Mouse (Mus musculus): Measurements from ENCODE around the gene C1d.
A peak's percentile ranks its signal among the peaks of the same experiment; 100 is the strongest.
"Not testable (repeated sequence)": the region's sequence is repeated elsewhere in the genome, so short reads cannot be mapped to it uniquely, and the experiment has no call there.

The C1d gene

DNA sequence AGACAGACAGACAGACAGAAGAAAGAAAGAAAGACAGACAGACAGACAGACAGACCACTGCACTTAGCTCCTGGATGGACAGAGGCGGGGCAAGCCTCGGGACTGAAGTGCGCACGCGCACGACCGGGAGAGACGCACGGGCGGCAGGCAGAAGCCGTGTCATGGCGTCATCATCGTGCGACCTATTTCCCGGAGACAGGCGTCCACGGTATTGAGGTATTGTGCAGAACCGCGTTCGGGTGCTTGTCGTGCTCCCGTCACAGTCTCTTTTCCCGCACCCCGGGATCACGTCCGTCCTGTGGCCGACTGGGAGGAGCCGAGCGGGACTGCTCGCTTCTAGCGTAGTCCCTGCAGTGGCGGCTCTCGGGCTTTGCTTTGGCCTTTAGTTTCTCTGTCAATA is at the start of gene C1d:
Gene C1d, plus strand, starts transcription at position 137 of the 400 bp plus-strand sequence.
- DNase-seq, result peak; percentile 98

DNA sequence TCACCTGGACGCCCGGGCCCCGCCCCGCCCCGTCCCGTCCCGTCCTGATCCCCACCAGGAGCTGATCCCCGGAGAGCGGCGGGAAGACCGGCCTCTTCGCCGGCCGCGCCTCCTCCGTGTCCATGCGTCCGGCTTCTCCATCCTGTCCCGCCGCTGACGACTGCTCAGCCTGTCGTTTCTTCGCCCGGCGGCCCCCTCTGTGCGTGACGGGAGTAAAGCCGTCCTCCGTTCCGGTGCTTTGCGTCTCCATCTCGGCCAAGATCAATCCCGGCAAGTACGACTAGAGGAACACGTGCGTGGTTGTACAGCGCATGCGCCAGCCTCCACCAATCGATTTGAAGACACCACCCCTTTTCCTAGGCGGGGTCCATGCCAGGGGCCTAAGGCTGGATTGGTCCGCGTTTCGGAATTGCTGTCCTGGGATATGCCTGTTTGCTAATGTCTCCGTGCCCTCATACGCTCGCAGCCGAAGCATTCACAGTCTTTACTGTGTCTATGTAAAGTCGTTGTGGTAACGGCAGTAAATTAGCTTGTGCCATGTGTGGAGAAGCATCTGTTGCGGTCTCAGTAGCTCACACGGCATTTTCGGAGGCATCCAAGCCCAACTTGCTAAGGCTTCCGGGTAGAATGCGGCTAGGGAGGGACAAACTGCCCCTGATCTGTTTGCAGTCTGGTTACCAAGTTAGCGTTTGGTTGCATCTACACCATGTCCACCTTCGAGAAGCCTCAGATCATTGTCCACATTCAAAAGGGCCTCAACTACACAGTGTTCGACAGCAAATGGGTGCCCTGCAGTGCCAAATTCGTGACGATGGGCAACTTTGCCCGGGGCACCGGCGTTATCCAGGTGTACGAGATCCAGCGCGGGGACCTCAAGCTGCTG is 45.9 kb upstream of the C1d start, which contains the start of gene Pno1:
Gene Pno1, minus strand, starts transcription at position 311 of the 883 bp plus-strand sequence.
- peak; percentile 99 for DNase-seq

DNA sequence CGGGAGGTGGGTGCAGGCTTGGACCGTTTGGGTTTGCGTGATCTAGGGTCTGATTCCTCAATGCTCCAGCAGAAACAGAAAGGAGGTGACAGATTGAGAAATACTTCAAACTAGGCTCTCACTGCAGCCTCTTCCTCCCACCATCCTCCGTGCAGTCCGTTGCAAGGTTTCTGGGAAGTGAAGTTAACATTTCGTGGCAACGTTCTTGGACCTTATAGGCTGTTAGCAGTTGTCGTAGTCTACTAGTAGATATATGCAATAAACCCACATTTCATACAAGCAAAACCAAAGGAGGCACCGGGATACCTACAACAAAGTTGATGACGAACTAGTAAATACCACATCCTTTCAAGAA is 45.3 kb upstream of the C1d start:
- peak; percentile 10 for DNase-seq

- DNase-seq, result no peak
Observed at GRCm38 (mm10) chr11:17212903-17213509, 44.4 kb upstream of the C1d start.

DNA sequence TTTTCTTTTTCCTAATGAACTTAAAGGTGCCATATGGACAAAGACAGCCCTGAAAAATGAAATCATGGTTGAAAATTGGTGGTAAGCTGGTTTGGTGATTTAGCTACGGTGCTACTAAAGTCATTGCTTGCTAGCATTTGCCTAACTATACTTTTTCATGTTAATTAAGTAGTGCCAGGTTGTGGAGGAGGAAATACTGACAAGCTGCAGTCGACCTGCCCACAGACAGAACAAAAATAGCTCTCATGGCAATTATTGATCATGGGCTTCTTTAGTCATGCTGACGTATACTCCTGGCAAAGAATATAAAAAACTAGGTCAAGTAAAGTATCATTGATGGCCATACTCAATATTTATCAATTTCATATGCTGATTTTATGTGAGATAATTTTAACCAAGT is 41.9 kb upstream of the C1d start:
- DNase-seq, result no peak

GRCm38 (mm10) chr11:17221126-17221525 is 36.3 kb upstream of the C1d start:
- no peak for DNase-seq

GRCm38 (mm10) chr11:17232792-17233191 is 24.6 kb upstream of the C1d start:
- no peak for DNase-seq

GRCm38 (mm10) chr11:17236449-17237037 is 20.8 kb upstream of the C1d start:
- DNase-seq, result no peak

DNA sequence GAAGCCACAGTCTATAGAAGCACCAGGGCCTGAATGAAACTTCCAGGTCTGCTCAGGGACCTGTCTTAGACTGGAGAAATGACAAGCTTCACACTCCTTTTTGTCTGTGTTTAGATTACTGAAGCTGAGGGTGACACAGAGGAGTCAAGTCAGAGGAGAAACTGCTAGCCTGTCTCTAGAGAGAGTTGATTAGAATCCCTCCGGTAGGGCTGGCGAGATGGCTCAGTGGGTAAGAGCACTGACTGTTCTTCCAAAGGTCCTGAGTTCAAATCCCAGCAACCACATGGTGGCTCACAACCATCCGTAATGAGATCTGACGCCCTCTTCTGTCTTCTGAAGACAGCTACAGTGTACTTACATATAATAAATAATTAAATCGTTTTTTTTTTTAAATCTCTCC is 18.8 kb upstream of the C1d start:
- not testable (repeated sequence) for DNase-seq

- DNase-seq, result no peak
Observed at GRCm38 (mm10) chr11:17248715-17249114, 8.7 kb upstream of the C1d start.

GRCm38 (mm10) chr11:17256813-17257365 is 490 bp upstream of the C1d start:
- DNase-seq, result no peak

GRCm38 (mm10) chr11:17257861-17258260 is 482 bp downstream of the C1d start:
- DNase-seq, result peak; percentile 41

GRCm38 (mm10) chr11:17267176-17267575 is 9.8 kb downstream of the C1d start:
- DNase-seq, result no peak

DNA sequence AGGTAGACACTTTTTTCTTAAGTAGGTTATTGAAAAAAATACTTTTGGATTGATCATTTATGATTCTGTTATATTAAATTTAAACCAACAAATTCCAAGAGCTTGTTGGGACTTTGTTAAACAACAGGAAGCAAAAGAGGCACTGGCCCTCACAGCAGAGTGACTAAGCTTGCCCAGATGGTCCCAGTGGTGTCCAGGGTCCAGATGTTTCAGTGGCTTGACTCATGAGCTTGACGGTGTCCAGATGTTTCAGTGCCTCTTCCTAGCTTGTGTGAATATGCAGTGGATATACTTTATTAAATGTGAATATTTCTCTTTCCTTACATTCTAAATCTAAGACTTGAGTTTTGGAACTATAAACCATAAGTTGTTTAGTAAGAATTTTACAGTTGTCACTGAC is 11.4 kb downstream of the C1d start:
- no peak for DNase-seq

GRCm38 (mm10) chr11:17279959-17280358 is 22.6 kb downstream of the C1d start:
- DNase-seq, result peak; percentile 36

- peak; percentile 30 for DNase-seq
Observed at GRCm38 (mm10) chr11:17284055-17284454, 26.7 kb downstream of the C1d start.

- DNase-seq, result no peak
Observed at GRCm38 (mm10) chr11:17288884-17289283, 31.5 kb downstream of the C1d start.

GRCm38 (mm10) chr11:17306007-17306891 is 48.9 kb downstream of the C1d start:
- peak; percentile 20 for DNase-seq

- no peak for DNase-seq
Observed at GRCm38 (mm10) chr11:17307457-17307856, 50.1 kb downstream of the C1d start.
